Mouse (Mus musculus): ENCODE results near the gene Ccdc137.
"Not testable (repeated sequence)": the region's sequence is repeated elsewhere in the genome, so short reads cannot be mapped to it uniquely, and the experiment has no call there.

Gene Ccdc137

GRCm38 (mm10) chr11:120457772-120458751 lies at the start of gene Ccdc137, which contains the start of gene Oxld1:
Ccdc137 (plus strand) TSS chr11:120458115.
Oxld1 (minus strand) TSS chr11:120458068.
- peak; percentile 77 to 87 for DNase-seq

GRCm38 (mm10) chr11:120413621-120414020 lies 44.3 kb upstream of the Ccdc137 start:
- DNase-seq = not testable (repeated sequence)

- no peak for DNase-seq
Measured at GRCm38 (mm10) chr11:120417852-120418251, 40.1 kb upstream of the Ccdc137 start.

DNA sequence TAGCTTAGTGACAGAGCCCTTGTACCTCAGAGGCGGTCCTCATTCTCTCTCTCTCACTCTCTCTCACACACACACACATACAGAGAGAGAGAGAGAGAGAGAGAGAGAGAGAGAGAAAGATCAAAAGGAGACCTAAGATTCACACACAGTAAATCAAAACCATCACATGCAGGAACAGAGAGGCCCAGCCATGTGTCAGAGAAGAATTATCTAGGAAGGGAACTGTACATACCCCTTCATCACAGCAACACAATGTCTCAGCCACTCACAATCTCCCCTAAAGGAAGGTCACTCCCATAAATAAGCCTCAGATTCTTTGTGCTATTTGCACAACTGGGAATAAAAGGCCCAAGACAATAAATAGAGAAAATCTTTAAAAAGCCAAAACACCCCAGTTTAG lies 39.3 kb upstream of the Ccdc137 start:
- DNase-seq = no peak

DNA sequence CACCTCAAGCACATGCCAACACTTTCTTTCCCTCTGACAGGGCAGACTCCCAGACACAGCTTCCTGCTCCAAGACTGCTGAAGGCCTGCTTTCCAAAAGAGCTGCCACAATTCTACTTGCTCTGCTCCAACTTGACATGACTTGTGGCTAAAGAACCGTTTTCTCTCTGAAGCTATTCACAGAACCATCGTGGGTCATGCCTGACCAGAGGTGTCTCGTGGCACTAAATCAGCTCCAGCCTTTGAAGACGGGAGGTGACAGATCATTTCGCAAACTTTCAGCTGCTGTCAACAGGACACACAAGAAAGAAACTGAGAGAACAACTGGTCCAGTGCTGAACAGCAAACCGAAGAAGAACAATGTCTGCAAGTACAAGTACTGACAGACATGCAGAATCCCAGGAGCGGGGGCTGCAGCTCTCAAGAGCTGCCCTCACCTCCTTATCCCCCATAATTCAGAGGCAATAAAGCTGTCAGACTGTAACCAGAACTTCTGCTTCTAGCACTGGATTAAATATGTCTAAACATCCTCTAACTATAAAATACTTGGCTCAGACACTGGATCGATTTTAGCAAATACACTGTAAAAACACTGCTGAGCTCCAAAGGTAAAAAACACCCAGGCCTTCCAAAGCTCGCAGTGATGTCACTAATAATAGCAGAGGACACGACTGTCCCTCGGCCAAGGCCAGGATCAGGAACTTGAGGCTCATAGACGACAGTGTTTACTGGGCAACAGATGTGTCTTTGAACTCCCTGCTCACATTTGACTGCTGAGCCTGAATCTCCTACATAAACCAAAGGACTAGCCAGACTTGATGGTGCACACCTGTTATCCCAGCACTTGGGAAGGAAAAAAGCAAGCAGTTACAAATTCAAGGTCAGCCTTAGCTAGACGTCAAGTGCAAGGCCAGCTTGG lies 35.0 kb upstream of the Ccdc137 start:
- DNase-seq = no peak

- peak; percentile 49 to 82 for DNase-seq
Measured at GRCm38 (mm10) chr11:120423569-120424295, 34.2 kb upstream of the Ccdc137 start.

DNA sequence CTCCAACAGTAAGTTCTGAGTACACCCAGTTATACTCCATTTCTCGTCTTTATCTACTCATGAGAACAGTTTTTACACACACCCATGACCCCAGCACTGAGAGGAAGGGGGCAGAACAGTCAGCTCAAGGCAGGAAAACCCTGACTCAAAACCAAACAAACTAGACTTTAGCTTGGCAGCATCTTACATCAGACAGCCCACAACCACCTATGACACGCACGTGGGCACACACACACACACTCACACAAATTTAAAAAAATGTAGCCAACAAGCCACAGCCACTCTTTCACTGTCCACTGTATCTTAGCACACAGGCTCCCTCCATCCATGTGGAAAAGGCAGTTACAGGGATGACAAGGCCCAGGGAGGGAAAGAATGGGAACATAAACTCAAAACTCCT lies 31.2 kb upstream of the Ccdc137 start:
- no peak for DNase-seq

- DNase-seq = peak; percentile 82 to 92
Measured at GRCm38 (mm10) chr11:120437152-120437856, 20.6 kb upstream of the Ccdc137 start, which contains the start of gene Nploc4. Nploc4 (minus strand) TSS chr11:120437708.

GRCm38 (mm10) chr11:120437857-120438385 lies 20.0 kb upstream of the Ccdc137 start:
- DNase-seq = no peak

DNA sequence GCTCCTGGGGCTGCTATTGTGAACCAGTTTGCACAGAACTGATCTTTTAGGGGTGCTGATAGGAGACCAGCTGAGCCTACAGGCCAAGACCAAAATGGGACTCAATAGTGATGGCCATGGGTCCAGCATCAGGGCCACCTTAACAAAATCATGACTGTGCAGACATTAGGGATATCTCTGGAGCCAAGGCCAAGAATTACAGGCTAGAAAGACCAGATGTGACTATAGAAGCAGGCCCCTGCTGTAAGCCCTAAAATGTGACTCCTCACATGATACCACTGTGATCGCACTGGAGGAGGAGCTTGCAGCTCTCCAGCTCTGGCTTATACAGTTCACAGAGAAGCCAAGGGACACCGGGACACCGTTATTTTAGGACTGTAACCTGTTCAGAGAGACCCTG lies 15.6 kb upstream of the Ccdc137 start, which contains the start of gene Tspan10:
TSS of gene Tspan10 (plus strand) at position 301 of the 400 bp plus-strand sequence.
- DNase-seq = no peak

DNA sequence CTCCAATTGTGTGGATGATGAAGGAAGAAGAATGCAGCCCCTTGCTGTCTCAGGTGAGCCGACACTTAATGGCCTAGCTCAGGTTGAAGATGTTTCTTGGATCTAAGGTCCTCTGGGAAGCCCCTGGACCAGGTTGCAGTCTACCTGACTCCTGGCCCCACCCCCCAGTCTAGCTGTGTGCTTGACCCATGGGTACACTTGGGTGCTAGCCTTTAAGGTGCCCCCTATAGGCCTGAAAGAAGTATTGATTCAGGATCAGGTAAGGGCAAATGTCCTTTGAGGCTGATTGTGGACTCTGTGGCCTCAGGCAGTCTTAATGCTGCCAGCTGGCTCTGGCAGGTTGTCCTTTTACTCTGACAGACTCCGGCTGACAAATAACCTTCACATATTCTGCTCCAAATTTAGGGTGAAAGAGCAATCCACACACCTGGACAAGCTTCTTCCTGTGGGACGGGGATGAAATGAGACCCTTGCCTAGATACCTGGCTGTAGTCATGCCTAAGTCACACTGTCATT lies 15.1 kb upstream of the Ccdc137 start:
- DNase-seq = peak in 1 of 2 experiments; percentile 25

- DNase-seq = no peak
Measured at GRCm38 (mm10) chr11:120444106-120444505, 13.8 kb upstream of the Ccdc137 start.

DNA sequence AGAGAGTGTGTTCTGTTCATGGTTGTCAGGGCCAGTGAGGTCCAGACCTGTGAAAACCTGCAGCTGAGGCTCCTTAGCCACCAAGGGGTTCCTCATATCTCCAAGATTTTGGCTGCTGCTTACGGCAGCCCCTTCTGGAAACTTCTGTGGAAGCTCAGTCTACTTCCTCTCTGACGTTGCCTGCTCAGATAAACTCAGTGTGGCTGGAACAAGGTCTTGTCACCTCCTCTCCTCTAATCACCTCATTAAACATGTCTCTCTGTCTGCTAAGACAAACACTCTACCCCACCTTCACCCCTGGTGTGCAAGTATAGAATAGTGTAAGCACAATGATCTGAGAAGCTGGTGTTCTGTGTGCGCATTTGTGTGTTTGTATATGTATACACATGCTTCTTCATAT lies 12.4 kb upstream of the Ccdc137 start:
- DNase-seq = no peak

DNA sequence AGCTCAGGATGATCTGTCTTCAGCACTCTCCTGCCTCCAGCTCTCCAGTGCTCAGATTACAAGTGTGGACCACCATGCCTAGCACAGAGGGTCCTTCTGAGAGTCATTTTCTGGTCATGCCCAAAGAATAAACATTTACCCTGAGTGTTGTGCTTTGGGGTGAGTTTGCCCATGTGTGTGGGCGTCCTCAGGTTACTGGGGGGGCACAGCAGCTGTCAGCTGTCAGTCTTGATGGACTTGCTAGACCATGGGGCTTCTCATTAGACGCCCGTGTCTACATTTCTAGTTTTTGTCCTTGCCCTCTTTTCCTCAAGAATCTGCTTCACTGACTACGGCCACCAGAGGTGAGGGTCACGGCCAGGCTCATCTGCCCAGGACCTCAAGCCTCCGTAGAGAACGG lies 10.7 kb upstream of the Ccdc137 start:
- DNase-seq = no peak

DNA sequence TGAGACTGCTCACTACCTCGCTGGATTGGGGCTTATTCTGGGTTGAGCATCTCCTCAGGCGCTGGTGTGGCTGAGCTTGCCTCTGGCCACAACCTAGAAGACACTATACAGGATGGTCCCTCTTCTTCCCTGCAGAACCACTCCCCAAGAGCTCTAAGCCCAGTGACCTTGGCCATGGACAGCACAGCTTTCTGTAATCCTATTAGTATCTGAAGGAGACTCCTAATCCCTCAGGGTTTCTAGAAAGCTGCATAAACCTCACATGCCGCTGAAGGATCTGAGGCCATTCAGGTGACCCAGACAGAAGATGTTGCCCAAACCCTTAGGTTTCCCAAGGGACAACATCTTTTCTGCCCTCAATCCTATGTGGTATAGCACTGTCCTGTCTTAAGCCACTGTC lies 5.7 kb upstream of the Ccdc137 start:
- DNase-seq = no peak

- DNase-seq = no peak
Measured at GRCm38 (mm10) chr11:120453306-120453705, 4.6 kb upstream of the Ccdc137 start, which contains the start of gene Pde6g. Pde6g (minus strand) TSS chr11:120453500.

DNA sequence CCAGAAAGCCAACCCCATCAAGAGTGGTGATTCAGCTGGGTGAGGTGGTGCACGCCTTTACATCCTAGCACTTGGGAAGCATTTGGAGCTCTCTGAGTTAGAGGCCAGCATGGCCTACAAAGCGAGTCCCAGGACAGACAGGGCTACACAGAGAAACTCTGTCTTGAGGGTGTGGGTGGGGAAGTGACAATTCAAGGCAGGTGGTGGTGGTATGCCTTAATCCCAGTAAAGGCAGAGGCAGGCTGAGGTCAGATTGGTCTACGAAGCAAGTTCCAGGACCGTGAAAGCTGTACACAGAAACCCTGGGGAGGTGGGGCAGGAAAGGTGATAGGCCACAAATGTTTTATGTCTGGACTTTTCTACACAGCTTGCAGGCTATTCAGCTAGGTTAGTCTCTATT lies 3.0 kb upstream of the Ccdc137 start:
- no peak for DNase-seq

- no peak for DNase-seq
Measured at GRCm38 (mm10) chr11:120455413-120455812, 2.5 kb upstream of the Ccdc137 start.

DNA sequence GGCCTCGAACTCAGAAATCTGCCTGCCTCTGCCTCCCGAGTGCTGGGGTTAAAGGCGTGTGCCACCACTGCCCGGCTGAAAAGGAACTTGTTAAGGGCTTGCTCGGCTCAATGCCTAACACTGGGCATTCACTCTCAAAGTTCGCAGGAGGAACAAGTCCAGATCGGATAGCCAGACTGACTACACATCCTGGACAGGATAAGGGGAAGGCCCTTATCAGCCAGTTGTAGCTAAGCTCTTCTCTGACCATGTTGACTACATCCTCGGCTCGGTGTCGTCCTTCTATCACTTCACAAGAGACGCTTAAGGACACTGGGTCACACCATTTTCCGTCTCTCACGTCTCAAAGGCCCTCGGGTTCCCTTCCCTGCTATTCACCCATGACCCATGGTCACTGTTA lies 545 bp upstream of the Ccdc137 start:
- peak in 1 of 2 experiments; percentile 14 for DNase-seq

DNA sequence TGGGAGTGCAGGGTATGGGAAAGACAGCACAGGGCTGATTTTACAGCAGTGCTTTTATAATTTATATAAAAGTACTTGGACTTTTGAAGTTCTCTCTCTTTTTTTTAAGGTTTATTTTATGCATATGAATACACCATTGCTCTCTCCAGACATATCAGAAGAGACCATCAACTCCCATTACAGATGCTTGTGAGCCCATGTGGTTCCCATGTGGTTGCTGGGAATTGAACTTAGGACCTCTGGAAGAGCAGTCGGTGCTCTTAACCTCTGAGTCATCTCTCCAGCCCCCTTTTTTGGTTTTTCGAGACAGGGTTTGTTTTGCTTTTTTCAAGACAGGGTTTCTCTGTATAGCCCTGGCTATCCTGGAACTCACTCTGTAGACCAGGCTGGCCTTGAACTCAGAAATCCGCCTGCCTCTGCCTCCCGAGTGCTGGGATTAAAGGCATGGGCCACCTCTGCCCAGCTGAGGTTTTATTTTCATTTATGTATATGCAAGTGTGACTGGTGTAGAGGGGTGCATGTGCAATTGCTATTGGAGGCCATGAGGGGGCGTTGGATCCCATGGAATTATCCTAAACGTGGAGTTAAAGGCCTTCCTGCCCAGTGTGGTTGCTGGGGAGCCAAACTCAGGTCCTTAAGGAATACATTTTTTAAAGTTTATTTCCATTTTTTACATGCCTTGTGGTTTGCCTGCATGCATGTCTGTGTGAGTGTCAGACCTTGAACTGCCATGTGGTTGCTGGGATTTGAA lies 1.1 kb downstream of the Ccdc137 start:
- peak in 1 of 2 experiments; percentile 58 for DNase-seq
